Mouse (Mus musculus) cortical plate, adult 2 months (tissue): ENCODE results near the gene Fv1.

Experiments used
- CTCF ChIP-seq: fragments of 200-500 bp; IDR thresholded peaks from 2 replicates; pipeline ENCODE4 v1.5.1; 2011; ENCODE audit warnings: mild to moderate bottlenecking, control low read depth, low read length; ENCODE audit not compliant: insufficient read depth; ENCODE audit errors: extremely low read depth
- POLR2A ChIP-seq: fragments of 200-500 bp; IDR thresholded peaks from 2 replicates; pipeline ENCODE4 v1.6.1; 2011; ENCODE audit warnings: mild to moderate bottlenecking, low read length, control low read depth; ENCODE audit not compliant: insufficient read depth; ENCODE audit errors: extremely low read depth

DNA sequence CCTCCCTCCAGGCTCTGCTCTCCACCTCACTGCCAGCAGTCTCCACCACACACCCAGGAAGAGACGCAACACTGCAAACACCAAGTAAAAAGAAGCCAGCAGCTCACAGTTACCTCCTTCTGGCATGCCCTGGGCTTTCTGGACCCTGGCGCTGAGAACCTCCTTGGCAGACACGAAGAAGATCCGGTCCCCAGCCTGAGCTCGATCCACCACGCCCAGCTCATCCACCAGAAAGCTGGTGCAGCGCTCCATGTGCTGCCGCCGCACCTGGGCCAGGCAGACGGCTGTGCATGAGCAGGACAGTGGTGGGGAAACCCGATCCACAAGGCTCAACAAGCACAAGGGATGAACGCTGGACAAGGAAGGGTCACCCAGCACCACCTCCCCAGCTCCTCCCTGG, 17.4 kb downstream of the Fv1 start:
- TF ChIP-seq CTCF (no peak), POLR2A (no peak)
